Comparison of ENCODE assay signal across 23 mouse cellular contexts in genomic region chr6:49050677-49051410, GRCm38 (mm10). TPM values are rescaled to one million over a fixed set of nuclear protein-coding genes. Genes with fewer than 3 reads are reported as not detected.
"Had no signal": no experiment of that assay in that cellular context is flagged by ENCODE, and none has a peak within 500 bp of the region (broad histone marks: within the 10 kb centered on the region; RNA-seq: fewer than 3 reads in every experiment).

No protein-coding gene starts in this region.

- H3K4me3 ChIP-seq: intestine, embryonic 15.5 days; limb, embryonic 10.5 days; limb, embryonic 13.5 days; liver, embryonic 12.5 days; liver, embryonic 15.5 days; lung, embryonic 15.5 days; myocyte; neural tube, embryonic 13.5 days had no signal

- H3K4me2 ChIP-seq: intestine, embryonic 15.5 days; limb, embryonic 13.5 days; liver, embryonic 12.5 days; liver, embryonic 15.5 days; lung, embryonic 15.5 days; neural tube, embryonic 13.5 days had no signal

- H3K9me3 ChIP-seq: intestine, embryonic 15.5 days; limb, embryonic 10.5 days; limb, embryonic 13.5 days; liver, embryonic 12.5 days; liver, embryonic 15.5 days; lung, embryonic 15.5 days; neural tube, embryonic 13.5 days had no signal

- H3K36me3 ChIP-seq: intestine, embryonic 15.5 days; limb, embryonic 10.5 days; limb, embryonic 13.5 days; liver, embryonic 12.5 days; liver, embryonic 15.5 days; lung, embryonic 15.5 days; neural tube, embryonic 13.5 days had no signal

- H3K4me1 ChIP-seq: intestine, embryonic 15.5 days; liver, embryonic 12.5 days; lung, embryonic 15.5 days had no signal

- H3K9ac ChIP-seq: intestine, embryonic 15.5 days; limb, embryonic 13.5 days; liver, embryonic 12.5 days; liver, embryonic 15.5 days; lung, embryonic 15.5 days; neural tube, embryonic 13.5 days had no signal

- H3K27me3 ChIP-seq: intestine, embryonic 15.5 days; liver, embryonic 12.5 days; liver, embryonic 15.5 days; lung, embryonic 15.5 days; neural tube, embryonic 13.5 days had no signal

- H3K27ac ChIP-seq: intestine, embryonic 15.5 days; limb, embryonic 10.5 days; limb, embryonic 13.5 days; liver, embryonic 12.5 days; liver, embryonic 15.5 days; lung, embryonic 15.5 days; neural tube, embryonic 13.5 days; stomach, postnatal 0 days had no signal

- DNase-seq: kidney, adult 11 months; kidney, adult 8-10 months; kidney, postnatal 14 days; kidney, postnatal 4 days; liver; lung, adult 18-20 months; lung, postnatal 10 days; lung, postnatal 36 days; midbrain, embryonic 14.5 days; thymus, adult 2 months; thymus, postnatal 14 days; thymus, postnatal 4 days had no signal

- ATAC-seq: intestine, embryonic 15.5 days; liver, embryonic 12.5 days had no signal

RNA-seq across cellular contexts. Expression of gene Gpnmb, which starts 14.5 kb away (rescaled TPM):
- total RNA-seq: monocyte, adult 5-6 weeks; neutrophil, adult 5-6 weeks had no signal
